Mouse (Mus musculus) heart, postnatal 0 days (tissue): ENCODE measurements at regions not wholly inside any gene's neighbourhood (a gene's known extent, or its start where the extent isn't known, plus 50 kb on each side); places are given as distances from the start of the nearest gene placed in this dataset.
A peak's percentile ranks its signal among the peaks of the same experiment; 100 is the strongest.

Experiments used
- ATAC-seq: fragments of 200-750 bp; cut with Nextera tagmentation; 2 replicates; pipeline ENCODE4 v1.8.0; 2017; ENCODE audit warnings: low read depth, moderate number of reproducible peaks, moderate library complexity; ENCODE audit not compliant: insufficient read depth
- DNase-seq: peaks from one replicate; pipeline ENCODE4 v3.0.0-alpha.2; 2016; ENCODE audit warnings: low spot score
- H3K27ac ChIP-seq: fragments of 300-500 bp; sonication (generic); 2 replicates; pipeline ENCODE4 v1.5.1; 2014; ENCODE audit warnings: low read depth, mild to moderate bottlenecking
- H3K27me3 ChIP-seq: fragments of 300-500 bp; sonication (generic); 2 replicates; pipeline ENCODE4 v1.6.1; 2014; ENCODE audit warnings: low read length, mixed read lengths; ENCODE audit not compliant: control insufficient read depth, insufficient read depth
- H3K36me3 ChIP-seq: fragments of 300-500 bp; sonication (generic); replicated peaks from 2 replicates; pipeline ENCODE4 v1.6.1; 2014; ENCODE audit warnings: low read length, mixed read lengths; ENCODE audit not compliant: control insufficient read depth, insufficient read depth
- H3K4me1 ChIP-seq: fragments of 300-500 bp; sonication (generic); 2 replicates; pipeline ENCODE4 v1.6.1; 2014; ENCODE audit warnings: antibody characterized with exemption; ENCODE audit not compliant: control insufficient read depth, insufficient read depth
- H3K4me2 ChIP-seq: fragments of 300-500 bp; sonication (generic); 2 replicates; pipeline ENCODE4 v1.6.1; 2014; ENCODE audit warnings: low read depth, mild to moderate bottlenecking, low read length, moderate library complexity
- H3K4me3 ChIP-seq: fragments of 300-500 bp; sonication (generic); 2 replicates; pipeline ENCODE4 v1.5.1; 2014; ENCODE audit warnings: low read depth, low read length
- H3K9ac ChIP-seq: fragments of 300-500 bp; sonication (generic); replicated peaks from 2 replicates; pipeline ENCODE4 v1.6.1; 2014; ENCODE audit warnings: low read depth, low read length, mixed read lengths
- H3K9me3 ChIP-seq: fragments of 300-500 bp; sonication (generic); replicated peaks from 2 replicates; pipeline ENCODE4 v1.6.1; 2016; ENCODE audit warnings: low read length; ENCODE audit not compliant: control insufficient read depth
- CTCF ChIP-seq: IDR thresholded peaks from 2 replicates; pipeline ENCODE4 v1.5.1; 2016; ENCODE audit warnings: antibody characterized with exemption, control low read depth, low read depth
- EP300 ChIP-seq: IDR thresholded peaks from 2 replicates; pipeline ENCODE4 v1.6.1; 2016; ENCODE audit warnings: antibody characterized with exemption, low read depth
- WGBS: fragments of 180-500 bp; shearing (Covaris S2); extraction: QIAGEN DNeasy Blood & Tissue Kit; methylation state at CpG from one replicate; pipeline ENCODE4 v1.1.7; 2014; 5-methylcytosine and 5-hydroxymethylcytosine counted together

DNA sequence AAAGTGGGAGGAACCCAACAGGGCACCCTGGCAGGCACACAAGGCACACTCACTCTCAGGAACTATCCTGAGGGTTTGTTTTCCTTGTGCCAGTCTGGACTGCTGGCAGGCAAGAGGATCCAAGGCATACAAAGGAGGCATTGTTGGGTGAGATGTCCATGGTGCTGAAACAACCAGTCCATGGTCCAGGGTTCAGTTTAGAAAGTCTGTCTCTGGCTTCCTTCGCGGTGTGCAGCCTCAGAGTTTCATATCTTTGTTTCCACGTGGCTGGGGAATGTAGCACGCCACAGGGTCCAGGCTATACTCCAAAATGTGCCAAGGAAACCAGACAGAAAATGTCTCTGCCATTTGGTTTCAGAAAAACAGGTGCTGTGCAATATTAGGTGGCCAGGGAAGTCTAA, 122.6 kb downstream of the Cbln1 start:
- Histone ChIP-seq H3K27me3 (no peaks in the 10 kb centered on the region), H3K9me3 (no peaks in the 10 kb centered on the region), H3K9ac (no peak overlapping the region), H3K36me3 (no peaks in the 10 kb centered on the region), H3K27ac (no peak overlapping the region), H3K4me2 (no peak overlapping the region), H3K4me3 (no peak overlapping the region), H3K4me1 (no peaks in the 10 kb centered on the region)
- DNase-seq (peak; percentile 23), ATAC-seq (no peak)
- TF ChIP-seq CTCF (no peak), EP300 (no peak)
- WGBS = 47% methylated on average over 4 of the region's 4 CpGs

DNA sequence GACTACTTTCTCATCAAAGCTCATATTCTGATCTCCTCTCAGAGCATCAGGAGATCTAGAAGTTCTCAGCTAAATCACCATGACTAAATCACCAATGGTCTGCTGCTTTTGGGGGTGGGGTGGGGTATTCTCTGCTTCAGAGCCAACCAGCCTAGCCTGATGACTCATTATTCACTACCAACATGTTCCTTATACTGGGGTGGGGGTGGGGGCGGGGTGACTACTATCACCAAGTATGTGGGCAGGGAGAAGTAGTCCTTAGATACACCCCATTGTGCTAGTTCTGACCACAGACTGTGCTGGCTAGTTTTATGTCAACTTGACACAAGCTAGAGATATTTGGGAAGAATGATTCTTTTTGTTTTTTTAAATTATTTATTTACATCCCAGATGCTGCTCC, 143.0 kb downstream of the Cbln1 start:
- no peaks in the 10 kb centered on the region for H3K4me1 ChIP-seq
- H3K27me3 ChIP-seq = no peaks in the 10 kb centered on the region
- no peaks in the 10 kb centered on the region for H3K9me3 ChIP-seq
- no peak for TF ChIP-seq EP300
- TF ChIP-seq CTCF = no peak
- 81% methylated on average over 1 of the region's 1 CpGs for WGBS
- DNase-seq (no peak), ATAC-seq (no peak)
- H3K36me3 ChIP-seq = no peaks in the 10 kb centered on the region
- no peak overlapping the region for H3K9ac ChIP-seq
- no peak overlapping the region for H3K4me3 ChIP-seq
- no peak overlapping the region for H3K27ac ChIP-seq
- H3K4me2 ChIP-seq = no peak overlapping the region

GRCm38 (mm10) chr8:87314570-87314969, 157.8 kb downstream of the Cbln1 start:
- TF ChIP-seq EP300 = no peak
- ATAC-seq = no peak
- no peak overlapping the region for H3K27ac ChIP-seq
- no peaks in the 10 kb centered on the region for H3K36me3 ChIP-seq
- no peaks in the 10 kb centered on the region for H3K4me1 ChIP-seq
- no peaks in the 10 kb centered on the region for H3K27me3 ChIP-seq
- no peak overlapping the region for H3K9ac ChIP-seq
- WGBS = 53% methylated on average over 3 of the region's 3 CpGs
- no peaks in the 10 kb centered on the region for H3K9me3 ChIP-seq
- no peak overlapping the region for H3K4me2 ChIP-seq
- H3K4me3 ChIP-seq = no peak overlapping the region
- DNase-seq = no peak

DNA sequence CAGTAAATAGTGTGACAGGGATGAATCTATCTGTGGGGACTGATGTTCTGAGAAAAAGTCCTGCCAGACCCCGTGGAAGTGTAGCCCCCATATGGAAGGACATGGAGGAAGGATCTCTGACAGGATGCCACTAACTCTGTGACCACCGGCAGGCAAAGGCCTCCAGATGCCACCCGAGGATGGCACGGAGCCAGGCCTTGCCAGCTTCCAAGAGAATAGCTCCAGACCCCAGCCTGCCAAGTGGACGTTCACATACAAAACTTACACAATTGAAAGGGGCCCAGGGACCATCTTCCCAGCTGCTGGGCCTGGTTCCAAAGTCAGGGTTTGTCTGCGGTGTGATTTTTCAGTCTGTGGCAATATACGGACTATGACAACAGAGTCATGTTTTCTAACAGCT, 161.1 kb downstream of the Cbln1 start:
- no peak overlapping the region for H3K27ac ChIP-seq
- no peaks in the 10 kb centered on the region for H3K27me3 ChIP-seq
- H3K4me1 ChIP-seq = no peaks in the 10 kb centered on the region
- no peaks in the 10 kb centered on the region for H3K36me3 ChIP-seq
- WGBS = 65% methylated on average over 7 of the region's 7 CpGs
- no peak overlapping the region for H3K4me3 ChIP-seq
- TF ChIP-seq EP300 = no peak
- TF ChIP-seq CTCF = no peak
- ATAC-seq (no peak), DNase-seq (no peak)
- no peaks in the 10 kb centered on the region for H3K9me3 ChIP-seq
- H3K4me2 ChIP-seq = no peak overlapping the region
- H3K9ac ChIP-seq = no peak overlapping the region

GRCm38 (mm10) chr8:87308311-87308710, 164.1 kb downstream of the Cbln1 start:
- TF ChIP-seq EP300 (no peak), CTCF (no peak)

GRCm38 (mm10) chr8:87305001-87305400, 167.4 kb downstream of the Cbln1 start:
- Histone ChIP-seq H3K4me1 (no peaks in the 10 kb centered on the region), H3K9me3 (no peaks in the 10 kb centered on the region), H3K27me3 (no peaks in the 10 kb centered on the region), H3K36me3 (no peaks in the 10 kb centered on the region), H3K27ac (no peak overlapping the region), H3K4me3 (no peak overlapping the region), H3K4me2 (no peak overlapping the region), H3K9ac (no peak overlapping the region)
- TF ChIP-seq CTCF (no peak), EP300 (no peak)
- 84% methylated on average over 6 of the region's 6 CpGs for WGBS
- DNase-seq (no peak), ATAC-seq (no peak)

More at GRCm38 (mm10) chr8:87308311-87308710, 164.1 kb downstream of the Cbln1 start:
- Histone ChIP-seq H3K36me3 (no peaks in the 10 kb centered on the region), H3K27me3 (no peaks in the 10 kb centered on the region), H3K27ac (no peak overlapping the region), H3K9ac (no peak overlapping the region), H3K4me2 (no peak overlapping the region), H3K4me1 (no peaks in the 10 kb centered on the region), H3K4me3 (no peak overlapping the region), H3K9me3 (no peaks in the 10 kb centered on the region)
- ATAC-seq (no peak), DNase-seq (no peak)
- WGBS = 66% methylated on average over 3 of the region's 3 CpGs
